Mouse (Mus musculus) small intestine, adult 2 months (tissue): ENCODE results near the gene Capzb. TPM values are rescaled to one million over a fixed set of nuclear protein-coding genes. Genes with fewer than 3 reads are reported as not detected.
A peak's percentile ranks its signal among the peaks of the same experiment; 100 is the strongest.

ENCODE experiments used
- H3K27ac ChIP-seq: fragments of 200-500 bp; 2 replicates; pipeline ENCODE4 v1.5.1; 2012; ENCODE audit warnings: low read depth, low read length, control low read depth, inconsistent platforms; ENCODE audit not compliant: insufficient read depth
- H3K27me3 ChIP-seq: fragments of 200-500 bp; 2 replicates; pipeline ENCODE4 v1.6.1; 2012; ENCODE audit warnings: mild to moderate bottlenecking, moderate library complexity, low read length, inconsistent platforms; ENCODE audit not compliant: control insufficient read depth, insufficient read depth
- H3K36me3 ChIP-seq: fragments of 200-500 bp; 2 replicates; pipeline ENCODE4 v1.6.1; 2012; ENCODE audit warnings: mild to moderate bottlenecking, low read length, control low read depth, inconsistent platforms; ENCODE audit not compliant: control insufficient read depth, insufficient read depth
- H3K4me1 ChIP-seq: fragments of 200-500 bp; 2 replicates; pipeline ENCODE4 v1.6.1; 2012; ENCODE audit warnings: low read length, inconsistent platforms, mixed read lengths; ENCODE audit not compliant: control insufficient read depth, insufficient read depth, insufficient read length
- H3K4me3 ChIP-seq: fragments of 200-500 bp; 2 replicates; pipeline ENCODE4 v1.5.1; 2012; ENCODE audit warnings: low read depth, mild to moderate bottlenecking, control low read depth, inconsistent platforms, low read length, moderate library complexity
- CTCF ChIP-seq: fragments of 200-500 bp; IDR thresholded peaks from 2 replicates; pipeline ENCODE4 v1.5.1; 2012; ENCODE audit warnings: low read depth, mild to moderate bottlenecking, control low read depth, inconsistent platforms, low read length, moderate library complexity, mixed read lengths; ENCODE audit not compliant: insufficient replicate concordance, insufficient read length; ENCODE audit errors: extremely low read depth
- POLR2A ChIP-seq: fragments of 200-500 bp; IDR thresholded peaks from 2 replicates; pipeline ENCODE4 v1.6.1; 2012; ENCODE audit warnings: low read depth, mild to moderate bottlenecking, control low read depth, inconsistent platforms, low read length, moderate library complexity
- WGBS: fragments of 180-500 bp; shearing (Covaris S2); methylation state at CpG from one replicate; pipeline ENCODE4 v1.1.7; 2018; 5-methylcytosine and 5-hydroxymethylcytosine counted together
- polyA plus RNA-seq: library from polyadenylated mRNA; depleted of rRNA; stranded (reverse); fragments of >200 nt; gene quantifications from 2 replicates; pipeline ENCODE4 v1.2.3, GENCODE M21; 2012

Capzb gene
- polyA plus RNA-seq, 1 experiment, result 390 TPM

DNA sequence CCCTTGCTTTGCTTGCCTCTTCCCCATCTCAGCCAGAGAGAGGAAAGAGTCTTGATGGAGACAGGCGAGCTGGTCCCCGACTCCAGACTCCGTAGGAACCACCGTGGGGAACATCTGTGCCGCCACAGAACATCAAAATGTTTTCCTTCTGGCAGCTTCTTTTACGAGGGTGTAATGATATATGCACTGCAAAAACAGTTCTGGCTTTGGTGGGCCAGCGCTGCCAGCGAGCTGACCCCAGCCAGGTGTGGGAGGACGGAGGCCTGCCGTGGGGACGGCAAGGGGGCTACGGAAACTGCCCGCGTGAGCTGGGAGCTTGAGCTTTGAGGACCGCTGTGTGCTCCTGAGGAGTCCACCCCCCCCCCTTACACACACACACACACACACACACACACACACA is 92.2 kb downstream of the Capzb start:
- Histone ChIP-seq H3K4me1 (no peaks in the 10 kb centered on the region), H3K27me3 (no peaks in the 10 kb centered on the region), H3K36me3 (peaks cover 86% of the 10 kb centered on the region), H3K4me3 (no peak overlapping the region), H3K27ac (no peak overlapping the region)
- 92% methylated on average over 15 of the region's 15 CpGs for WGBS
- no peak for TF ChIP-seq CTCF
- no peak for TF ChIP-seq POLR2A

- WGBS, result 74% methylated on average over 5 of the region's 5 CpGs
- peaks cover 87% of the 10 kb centered on the region for H3K36me3 ChIP-seq
- H3K27ac ChIP-seq, result no peak overlapping the region
- no peaks in the 10 kb centered on the region for H3K27me3 ChIP-seq
- H3K4me3 ChIP-seq, result no peak overlapping the region
- no peaks in the 10 kb centered on the region for H3K4me1 ChIP-seq
- TF ChIP-seq POLR2A (no peak), CTCF (no peak)
Observed at GRCm38 (mm10) chr4:139286234-139286633, 93.5 kb downstream of the Capzb start.

- Histone ChIP-seq H3K36me3 (peaks cover 84% of the 10 kb centered on the region), H3K4me1 (no peaks in the 10 kb centered on the region; the same call in 1 of the 2 replicates), H3K27ac (no peak overlapping the region), H3K4me3 (no peak overlapping the region), H3K27me3 (no peaks in the 10 kb centered on the region)
- peak; percentile 97 for TF ChIP-seq CTCF
- no peak for TF ChIP-seq POLR2A
- 75% methylated on average over 18 of the region's 18 CpGs for WGBS
Observed at GRCm38 (mm10) chr4:139287122-139287863, 94.6 kb downstream of the Capzb start.

DNA sequence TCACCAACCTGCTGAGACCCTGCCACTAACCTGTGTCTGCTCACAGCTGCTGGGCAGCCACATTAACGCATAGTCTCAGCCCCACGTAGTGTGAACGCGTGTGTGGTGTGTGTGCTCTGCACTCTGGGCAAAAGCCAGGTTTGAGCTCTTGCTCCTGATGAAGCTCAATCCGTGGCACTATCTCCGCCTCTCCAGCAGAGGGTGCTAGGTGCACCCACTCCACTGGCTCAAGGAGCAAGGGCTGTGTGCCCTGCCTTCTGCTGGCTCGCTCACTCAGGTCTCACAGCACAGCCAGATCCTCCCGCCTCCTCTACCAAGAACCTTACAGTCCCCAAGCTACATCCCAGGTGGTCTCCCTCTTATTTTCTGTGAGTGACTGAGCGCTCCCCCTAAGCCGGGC is 96.3 kb downstream of the Capzb start:
- TF ChIP-seq POLR2A (no peak), CTCF (peak; percentile 72; the same call in 1 of the 2 replicates)
- H3K36me3 ChIP-seq, result peaks cover 69% of the 10 kb centered on the region
- no peaks in the 10 kb centered on the region; the same call in 1 of the 2 replicates for H3K4me1 ChIP-seq
- no peaks in the 10 kb centered on the region for H3K27me3 ChIP-seq
- no peak overlapping the region for H3K4me3 ChIP-seq
- no peak overlapping the region for H3K27ac ChIP-seq
- WGBS, result 70% methylated on average over 10 of the region's 10 CpGs

DNA sequence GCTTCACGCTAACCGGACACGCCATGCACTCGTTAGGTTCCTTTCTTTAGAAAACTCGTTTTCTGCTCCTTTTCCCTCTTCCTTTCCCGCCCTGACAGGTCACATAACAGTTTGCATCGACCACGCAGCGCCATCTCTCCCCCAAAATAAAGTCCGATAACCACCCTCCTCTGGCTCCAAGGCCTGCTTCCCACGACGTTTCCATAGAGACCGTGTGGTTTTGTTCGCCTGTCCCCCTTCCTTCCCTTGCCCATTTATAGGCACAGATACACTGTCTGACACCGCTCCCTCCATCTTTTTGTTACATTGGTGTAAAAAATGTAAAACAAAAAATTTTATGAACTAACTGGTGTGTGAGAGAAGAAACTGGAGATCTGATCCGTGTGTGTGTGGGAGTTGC is 98.4 kb downstream of the Capzb start:
- peaks cover 55% of the 10 kb centered on the region for H3K36me3 ChIP-seq
- no peaks in the 10 kb centered on the region; the same call in 1 of the 2 replicates for H3K4me1 ChIP-seq
- H3K27ac ChIP-seq, result no peak overlapping the region
- no peak for TF ChIP-seq POLR2A
- TF ChIP-seq CTCF, result no peak
- WGBS, result 89% methylated on average over 16 of the region's 16 CpGs
- H3K27me3 ChIP-seq, result no peaks in the 10 kb centered on the region
- H3K4me3 ChIP-seq, result no peak overlapping the region

DNA sequence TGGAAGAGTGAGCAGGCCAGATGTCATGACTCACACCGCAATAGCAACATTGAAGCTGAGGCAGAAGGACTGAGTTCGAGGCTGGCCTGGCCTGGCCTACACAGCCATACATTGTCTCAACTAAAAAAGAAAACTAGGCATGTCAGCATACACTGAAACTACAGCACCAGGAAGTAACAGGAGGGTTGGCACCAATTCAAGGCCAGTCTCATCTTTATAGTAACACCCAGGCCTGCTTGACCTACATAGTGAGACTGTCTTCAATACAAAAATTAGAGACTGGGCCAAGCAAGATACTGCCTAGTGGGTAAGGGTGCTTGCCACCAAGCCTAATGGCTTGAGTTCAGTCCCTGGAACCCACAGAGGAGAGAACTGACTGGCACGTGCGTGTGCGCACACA is 99.3 kb downstream of the Capzb start:
- H3K27ac ChIP-seq, result no peak overlapping the region
- H3K4me3 ChIP-seq, result no peak overlapping the region
- WGBS, result 84% methylated on average over 5 of the region's 5 CpGs
- no peaks in the 10 kb centered on the region; the same call in 1 of the 2 replicates for H3K4me1 ChIP-seq
- peaks cover 48% of the 10 kb centered on the region for H3K36me3 ChIP-seq
- TF ChIP-seq POLR2A (no peak), CTCF (no peak)
- H3K27me3 ChIP-seq, result no peaks in the 10 kb centered on the region

DNA sequence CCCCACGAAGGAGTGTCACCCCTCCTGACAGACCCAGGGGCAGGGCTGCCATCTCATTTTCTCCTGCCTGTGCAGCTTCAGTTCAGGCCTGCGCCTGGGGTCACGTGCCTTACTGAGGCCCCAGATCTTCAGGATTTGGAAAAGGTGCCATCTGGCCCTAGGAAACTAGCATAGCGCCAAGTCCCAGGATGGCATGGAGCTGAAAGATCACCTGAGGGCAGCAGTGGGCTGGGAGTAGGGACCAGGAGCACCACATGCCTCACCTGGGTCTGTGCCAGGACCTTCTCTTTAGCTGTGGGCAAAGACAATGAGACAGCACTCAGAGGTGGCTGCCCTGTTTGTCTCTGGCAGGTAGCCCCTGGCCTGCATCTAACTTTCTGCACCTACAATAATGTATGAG is 104.9 kb downstream of the Capzb start:
- no peaks in the 10 kb centered on the region for H3K27me3 ChIP-seq
- 83% methylated on average over 4 of the region's 4 CpGs for WGBS
- no peak overlapping the region for H3K4me3 ChIP-seq
- TF ChIP-seq POLR2A, result no peak
- TF ChIP-seq CTCF, result no peak
- peaks cover 30% of the 10 kb centered on the region for H3K36me3 ChIP-seq
- no peak overlapping the region for H3K27ac ChIP-seq
- no peaks in the 10 kb centered on the region for H3K4me1 ChIP-seq
